Comparison of ENCODE assay signal across 16 mouse cellular contexts in genomic region chr10:44846149-44846548, GRCm38 (mm10).
A peak's percentile ranks its signal among the peaks of the same experiment; 100 is the strongest.
DNase-seq lines count a peak whose midpoint lies in the region; ATAC-seq and TF ChIP-seq lines count a peak whose summit lies in the region.
"Had no signal": no experiment of that assay in that cellular context is flagged by ENCODE, and none has a peak within 500 bp of the region (broad histone marks: within the 10 kb centered on the region; RNA-seq: fewer than 3 reads in every experiment).

No protein-coding gene starts in this region.

- no peak overlapping the region for H3K4me2 ChIP-seq in forebrain, embryonic 14.5 days (ENCODE audit: low read length)
- no peak overlapping the region for H3K4me2 ChIP-seq in forebrain, embryonic 15.5 days (replicated peaks)
- no peak overlapping the region for H3K4me2 ChIP-seq in midbrain, embryonic 13.5 days (replicated peaks)
- H3K4me2 ChIP-seq: embryonic facial prominence, embryonic 13.5 days; forebrain, embryonic 12.5 days; heart, embryonic 13.5 days; limb, embryonic 12.5 days had no signal

- 4% methylated on average over 2 of the region's 2 CpGs for WGBS in forebrain, embryonic 14.5 days
- 5% methylated on average over 2 of the region's 2 CpGs for WGBS in forebrain, embryonic 15.5 days
- WGBS in midbrain, embryonic 13.5 days: 11% methylated on average over 2 of the region's 2 CpGs

- no peak overlapping the region for H3K9ac ChIP-seq in forebrain, embryonic 14.5 days (ENCODE audit: low read length)
- no peak overlapping the region for H3K9ac ChIP-seq in forebrain, embryonic 15.5 days (replicated peaks)
- H3K9ac ChIP-seq in midbrain, embryonic 13.5 days (replicated peaks): no peak overlapping the region
- H3K9ac ChIP-seq: embryonic facial prominence, embryonic 13.5 days; forebrain, embryonic 12.5 days; heart, embryonic 13.5 days; limb, embryonic 12.5 days had no signal

- no peaks in the 10 kb centered on the region for H3K27me3 ChIP-seq in forebrain, embryonic 14.5 days (replicated peaks; ENCODE audit: control insufficient read depth, insufficient read depth, low read length)
- no peaks in the 10 kb centered on the region for H3K27me3 ChIP-seq in forebrain, embryonic 15.5 days
- H3K27me3 ChIP-seq in midbrain, embryonic 13.5 days: no peaks in the 10 kb centered on the region
- H3K27me3 ChIP-seq: embryonic facial prominence, embryonic 13.5 days; forebrain, embryonic 12.5 days; heart, embryonic 13.5 days had no signal

- no peak for TF ChIP-seq POLR2A in brain, embryonic 14.5 days (IDR thresholded peaks at IDR 0.05; ENCODE audit: borderline replicate concordance, extremely low read depth, insufficient read depth, insufficient read length, poor library complexity, severe bottlenecking)

- no peak for TF ChIP-seq CTCF in brain, embryonic 14.5 days (IDR thresholded peaks at IDR 0.05; ENCODE audit: borderline replicate concordance, extremely low read depth, insufficient read depth, insufficient read length)

- peak; percentile 33 for DNase-seq in forebrain, embryonic 14.5 days (ENCODE audit: low spot score)
- DNase-seq in lung, postnatal 10 days: peak; percentile 38
- no peak for DNase-seq in lung, postnatal 14 days
- DNase-seq in brain, embryonic 14.5 days (ENCODE audit: low read depth): peak; percentile 68
- no peak for DNase-seq in spleen, adult 18-20 months
- DNase-seq: adrenal gland, postnatal 14 days; cerebellum, adult 11 months; gastrocnemius, postnatal 10 days; layer of hippocampus, postnatal 36 days had no signal

- H3K36me3 ChIP-seq in forebrain, embryonic 14.5 days (ENCODE audit: control insufficient read depth, insufficient read depth, low read length): no peaks in the 10 kb centered on the region
- no peaks in the 10 kb centered on the region for H3K36me3 ChIP-seq in forebrain, embryonic 15.5 days
- no peaks in the 10 kb centered on the region for H3K36me3 ChIP-seq in midbrain, embryonic 13.5 days
- H3K36me3 ChIP-seq: embryonic facial prominence, embryonic 13.5 days; forebrain, embryonic 12.5 days; heart, embryonic 13.5 days; limb, embryonic 12.5 days had no signal

- no peaks in the 10 kb centered on the region for H3K4me1 ChIP-seq in forebrain, embryonic 14.5 days (ENCODE audit: control insufficient read depth, insufficient read depth, low read length)
- H3K4me1 ChIP-seq in forebrain, embryonic 15.5 days: no peaks in the 10 kb centered on the region
- peaks cover 8% of the 10 kb centered on the region for H3K4me1 ChIP-seq in midbrain, embryonic 13.5 days (replicated peaks)
- H3K4me1 ChIP-seq: embryonic facial prominence, embryonic 13.5 days had no signal

- ATAC-seq in forebrain, embryonic 14.5 days: no peak
- ATAC-seq in forebrain, embryonic 15.5 days (replicated peaks): no peak
- ATAC-seq in midbrain, embryonic 13.5 days: 0 out of 2 replicates have a peak, but pooled peaks have one; percentile 6
- no peak for ATAC-seq in megakaryocyte-erythroid progenitor cell, adult 5-6 weeks (replicated peaks; ENCODE audit: low FRiP score, low TSS enrichment, poor library complexity, severe bottlenecking)

- H3K27ac ChIP-seq in forebrain, embryonic 14.5 days (ENCODE audit: low read depth, low read length): peak overlapping the region; percentile 21; the same call in 1 of the 2 replicates
- no peak overlapping the region for H3K27ac ChIP-seq in forebrain, embryonic 15.5 days (replicated peaks)
- H3K27ac ChIP-seq in midbrain, embryonic 13.5 days: peak overlapping the region; percentile 32
- H3K27ac ChIP-seq: embryonic facial prominence, embryonic 13.5 days; forebrain, embryonic 12.5 days; heart, embryonic 13.5 days; limb, embryonic 12.5 days had no signal

- H3K9me3 ChIP-seq in forebrain, embryonic 14.5 days (replicated peaks; ENCODE audit: control insufficient read depth, low read length): no peaks in the 10 kb centered on the region
- no peaks in the 10 kb centered on the region for H3K9me3 ChIP-seq in forebrain, embryonic 15.5 days
- H3K9me3 ChIP-seq in midbrain, embryonic 13.5 days: no peaks in the 10 kb centered on the region
- H3K9me3 ChIP-seq: embryonic facial prominence, embryonic 13.5 days; forebrain, embryonic 12.5 days; heart, embryonic 13.5 days; limb, embryonic 12.5 days had no signal

- no peak overlapping the region for H3K4me3 ChIP-seq in forebrain, embryonic 14.5 days (ENCODE audit: low read depth, low read length)
- no peak overlapping the region for H3K4me3 ChIP-seq in forebrain, embryonic 15.5 days
- no peak overlapping the region for H3K4me3 ChIP-seq in midbrain, embryonic 13.5 days (replicated peaks)
- H3K4me3 ChIP-seq: embryonic facial prominence, embryonic 13.5 days; forebrain, embryonic 12.5 days; heart, embryonic 13.5 days; limb, embryonic 12.5 days had no signal

Comparison
In these comparisons a context has a peak if more than half of its experiments do, and no peak if none do; other contexts are left out.
1. DNase-seq: peak in forebrain, embryonic 14.5 days (single experiment), lung, postnatal 10 days (single experiment) and brain, embryonic 14.5 days (single experiment); none in lung, postnatal 14 days (single experiment) and spleen, adult 18-20 months (0 of 2).